Mouse (Mus musculus) heart, adult 2 months (tissue): ENCODE measurements around the gene Glce.

ENCODE experiments used
- CTCF ChIP-seq: fragments of 200-600 bp; IDR thresholded peaks from 2 replicates; pipeline ENCODE4 v1.8.1; 2022; ENCODE audit warnings: antibody characterized with exemption, mild to moderate bottlenecking, moderate library complexity
- EP300 ChIP-seq: fragments of 200-500 bp; IDR thresholded peaks from 2 replicates; pipeline ENCODE4 v1.6.1; 2011; ENCODE audit warnings: low read depth, low read length, control low read depth; ENCODE audit not compliant: insufficient read depth

GRCm38 (mm10) chr9:62137259-62137658, 14.8 kb upstream of the Glce start:
- TF ChIP-seq EP300 (no peak), CTCF (no peak)
